Mouse (Mus musculus) lung, postnatal 0 days (tissue): Measurements from ENCODE around the gene Gm13278. TPM values are rescaled to one million over a fixed set of nuclear protein-coding genes. Genes with fewer than 3 reads are reported as not detected.
"Not testable (repeated sequence)": the region's sequence is repeated elsewhere in the genome, so short reads cannot be mapped to it uniquely, and the experiment has no call there.

Experiments used
- ATAC-seq: fragments of 200-750 bp; cut with Nextera tagmentation; 2 replicates; pipeline ENCODE4 v1.8.0; 2017; ENCODE audit warnings: moderate library complexity
- DNase-seq: peaks from one replicate; pipeline ENCODE4 v3.0.0-alpha.2; 2016; ENCODE audit warnings: low spot score
- H3K27ac ChIP-seq: fragments of 300-500 bp; sonication (generic); 2 replicates; pipeline ENCODE4 v1.5.1; 2014; ENCODE audit warnings: antibody characterized with exemption, mild to moderate bottlenecking, low read length, mixed read lengths
- H3K27me3 ChIP-seq: fragments of 300-500 bp; sonication (generic); replicated peaks from 2 replicates; pipeline ENCODE4 v1.6.1; 2014; ENCODE audit warnings: low read length, mixed read lengths; ENCODE audit not compliant: insufficient read depth
- H3K36me3 ChIP-seq: fragments of 300-500 bp; sonication (generic); 2 replicates; pipeline ENCODE4 v1.6.1; 2014; ENCODE audit warnings: low read length, mixed read lengths; ENCODE audit not compliant: insufficient read depth
- H3K4me1 ChIP-seq: fragments of 300-500 bp; sonication (generic); 2 replicates; pipeline ENCODE4 v1.6.1; 2014; ENCODE audit warnings: antibody characterized with exemption, low read depth, low read length, mixed read lengths; ENCODE audit not compliant: insufficient read depth
- H3K4me2 ChIP-seq: fragments of 300-500 bp; sonication (generic); replicated peaks from 2 replicates; pipeline ENCODE4 v1.6.1; 2014; ENCODE audit warnings: low read depth, mild to moderate bottlenecking, low read length, moderate library complexity, mixed read lengths
- H3K4me3 ChIP-seq: fragments of 300-500 bp; sonication (generic); 2 replicates; pipeline ENCODE4 v1.5.1; 2014; ENCODE audit warnings: low read depth, low read length
- H3K9ac ChIP-seq: fragments of 300-500 bp; sonication (generic); replicated peaks from 2 replicates; pipeline ENCODE4 v1.6.1; 2014; ENCODE audit warnings: low read depth, mild to moderate bottlenecking
- H3K9me3 ChIP-seq: fragments of 300-500 bp; sonication (generic); 2 replicates; pipeline ENCODE4 v1.6.1; 2016; ENCODE audit warnings: low read length, mixed read lengths
- CTCF ChIP-seq: IDR thresholded peaks from 2 replicates; pipeline ENCODE4 v1.5.1; 2016; ENCODE audit warnings: antibody characterized with exemption, mild to moderate bottlenecking
- WGBS: fragments of 180-500 bp; shearing (Covaris S2); extraction: QIAGEN DNeasy Blood & Tissue Kit; methylation state at CpG from one replicate; pipeline ENCODE4 v1.1.7; 2014; 5-methylcytosine and 5-hydroxymethylcytosine counted together
- polyA plus RNA-seq: library from polyadenylated mRNA; unstranded; fragments of >200 nt; fragmentation: Nextera tagmentation; extraction: Ambion mirVana; gene quantifications from 2 replicates; pipeline ENCODE4 v1.2.1, GENCODE M21; 2015

Gene Gm13278
- polyA plus RNA-seq, 1 experiment from 2014 or later, result not detected

DNA sequence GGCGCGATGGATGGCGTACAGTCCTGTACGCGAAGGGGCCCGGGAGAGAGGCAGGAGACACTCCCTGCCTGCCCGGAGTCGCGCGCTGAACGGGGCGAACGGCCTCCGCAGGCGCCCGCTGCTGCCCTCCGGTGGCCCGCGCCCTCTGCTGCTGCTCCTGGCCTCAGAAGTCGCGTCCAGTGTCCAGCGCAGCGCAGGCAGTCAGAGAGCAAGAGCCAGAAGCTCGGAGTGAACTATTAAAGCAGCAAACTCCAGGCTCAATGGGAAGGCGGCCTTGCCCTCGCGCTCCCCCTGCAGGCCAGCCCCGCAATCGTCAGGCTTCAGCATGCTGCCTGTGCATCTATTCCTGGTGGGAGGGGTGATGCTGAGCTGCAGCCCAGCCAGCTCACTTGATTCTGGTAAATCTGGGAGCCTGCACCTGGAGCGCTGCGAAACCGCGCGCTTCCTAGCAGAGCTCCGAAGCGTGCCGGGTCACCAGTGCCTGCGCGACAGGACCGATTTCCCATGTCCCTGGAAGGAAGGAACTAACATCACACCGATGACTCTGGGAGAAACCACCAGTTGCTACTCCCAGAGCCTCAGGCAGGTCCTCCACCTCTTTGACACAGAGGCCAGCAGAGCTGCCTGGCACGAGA lies 27.8 kb upstream of the Gm13278 start:
- H3K27me3 ChIP-seq, H3K36me3 ChIP-seq, H3K27ac ChIP-seq, H3K9ac ChIP-seq, H3K9me3 ChIP-seq, H3K4me1 ChIP-seq: not testable (repeated sequence)
- WGBS, result 5% methylated on average over 21 of the region's 42 CpGs
- 0 out of 2 replicates have a peak overlapping the region, but pooled peaks have one; percentile 17 for H3K4me2 ChIP-seq
- peak; percentile 70 for TF ChIP-seq CTCF
- DNase-seq, result peak; percentile 92
- ATAC-seq, result peak; percentile 47; the same call in 1 of the 2 replicates
- peak overlapping the region; percentile 8; the same call in 1 of the 2 replicates for H3K4me3 ChIP-seq

GRCm38 (mm10) chr4:88773534-88773933 lies 17.8 kb upstream of the Gm13278 start, which contains the start of gene Gm13290:
Gene Gm13290 (plus strand): TSS chr4:88773834.
- not testable (repeated sequence) for H3K4me2 ChIP-seq, H3K9ac ChIP-seq, H3K27ac ChIP-seq, H3K36me3 ChIP-seq, DNase-seq, H3K4me3 ChIP-seq, H3K9me3 ChIP-seq, H3K4me1 ChIP-seq, ATAC-seq, H3K27me3 ChIP-seq
- WGBS, result no CpG with 5 or more reads among the region's 32 CpGs

- not testable (repeated sequence) for H3K4me1 ChIP-seq, ATAC-seq
- WGBS, result no CpG with 5 or more reads among the region's 29 CpGs
These were observed 14.7 kb upstream of the Gm13278 start, which contains the start of gene Gm13289 for GRCm38 (mm10) chr4:88776622-88777021. Gene Gm13289 (plus strand): TSS chr4:88776922.

DNA sequence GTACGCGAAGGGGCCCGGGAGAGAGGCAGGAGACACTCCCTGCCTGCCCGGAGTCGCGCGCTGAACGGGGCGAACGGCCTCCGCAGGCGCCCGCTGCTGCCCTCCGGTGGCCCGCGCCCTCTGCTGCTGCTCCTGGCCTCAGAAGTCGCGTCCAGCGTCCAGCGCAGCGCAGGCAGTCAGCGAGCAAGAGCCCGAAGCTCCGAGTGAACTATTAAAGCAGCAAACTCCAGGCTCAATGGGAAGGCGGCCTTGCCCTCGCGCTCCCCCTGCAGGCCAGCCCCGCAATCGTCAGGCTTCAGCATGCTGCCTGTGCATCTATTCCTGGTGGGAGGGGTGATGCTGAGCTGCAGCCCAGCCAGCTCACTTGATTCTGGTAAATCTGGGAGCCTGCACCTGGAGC lies 11.8 kb upstream of the Gm13278 start, which contains the start of gene Gm13272:
Gene Gm13272 (plus strand): TSS at position 301 of the 400 bp plus-strand sequence.
- DNase-seq, result not testable (repeated sequence)

More at GRCm38 (mm10) chr4:88776622-88777021, 14.7 kb upstream of the Gm13278 start, which contains the start of gene Gm13289:
- not testable (repeated sequence) for H3K9ac ChIP-seq, H3K36me3 ChIP-seq, H3K4me2 ChIP-seq, H3K4me3 ChIP-seq, H3K9me3 ChIP-seq, DNase-seq, H3K27me3 ChIP-seq, H3K27ac ChIP-seq

GRCm38 (mm10) chr4:88780320-88780719 lies 11.0 kb upstream of the Gm13278 start:
- H3K4me1 ChIP-seq, ATAC-seq, H3K4me3 ChIP-seq, DNase-seq, H3K9ac ChIP-seq, H3K9me3 ChIP-seq, H3K4me2 ChIP-seq, H3K27me3 ChIP-seq, H3K36me3 ChIP-seq, H3K27ac ChIP-seq: not testable (repeated sequence)
- WGBS, result 50% methylated on average over 15 of the region's 18 CpGs

More for the DNA sequence above, 11.8 kb upstream of the Gm13278 start, which contains the start of gene Gm13272:
- H3K4me3 ChIP-seq, H3K9ac ChIP-seq, ATAC-seq, H3K4me2 ChIP-seq, H3K27ac ChIP-seq, H3K9me3 ChIP-seq, H3K4me1 ChIP-seq, H3K36me3 ChIP-seq, H3K27me3 ChIP-seq: not testable (repeated sequence)
- WGBS, result no CpG with 5 or more reads among the region's 29 CpGs

DNA sequence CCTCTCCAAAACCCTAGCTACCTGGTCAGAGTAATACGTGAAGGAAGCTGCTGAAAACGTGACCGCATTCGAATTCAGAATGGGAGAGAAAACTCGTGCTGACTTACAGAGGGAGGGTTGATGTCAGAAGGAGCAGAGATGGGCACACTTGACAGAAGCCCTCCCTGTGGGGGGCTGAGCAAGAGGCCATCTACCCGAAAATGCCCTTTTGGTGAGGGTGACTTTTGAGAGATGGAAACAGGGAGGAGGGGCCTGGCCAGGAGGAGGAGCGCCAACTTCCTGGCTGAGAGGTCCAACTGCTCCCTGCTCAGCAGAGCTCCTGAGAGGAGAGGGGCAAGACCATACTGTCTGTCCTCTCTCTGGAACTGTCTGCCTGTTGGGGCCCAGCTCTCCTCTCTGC lies 9.5 kb upstream of the Gm13278 start, which contains the start of gene Ifnz:
Gene Ifnz (plus strand): TSS at position 301 of the 400 bp plus-strand sequence.
- not testable (repeated sequence) for H3K9ac ChIP-seq, DNase-seq, H3K9me3 ChIP-seq, H3K36me3 ChIP-seq, H3K4me3 ChIP-seq, ATAC-seq, H3K4me1 ChIP-seq, H3K27me3 ChIP-seq, H3K27ac ChIP-seq
- WGBS, result 14% methylated on average over 3 of the region's 7 CpGs
- H3K4me2 ChIP-seq, result 0 out of 2 replicates have a peak within 1 kb of the TSS, but pooled peaks have one; percentile 28

GRCm38 (mm10) chr4:88782335-88782734 lies 9.0 kb upstream of the Gm13278 start:
- not testable (repeated sequence) for H3K9ac ChIP-seq, H3K27me3 ChIP-seq, H3K4me1 ChIP-seq, DNase-seq, H3K27ac ChIP-seq, H3K9me3 ChIP-seq, H3K4me3 ChIP-seq, H3K36me3 ChIP-seq, ATAC-seq
- WGBS, result 2% methylated on average over 10 of the region's 31 CpGs
- TF ChIP-seq CTCF, result peak; percentile 26; the same call in 1 of the 2 replicates
- H3K4me2 ChIP-seq, result 0 out of 2 replicates have a peak overlapping the region, but pooled peaks have one; percentile 28

DNA sequence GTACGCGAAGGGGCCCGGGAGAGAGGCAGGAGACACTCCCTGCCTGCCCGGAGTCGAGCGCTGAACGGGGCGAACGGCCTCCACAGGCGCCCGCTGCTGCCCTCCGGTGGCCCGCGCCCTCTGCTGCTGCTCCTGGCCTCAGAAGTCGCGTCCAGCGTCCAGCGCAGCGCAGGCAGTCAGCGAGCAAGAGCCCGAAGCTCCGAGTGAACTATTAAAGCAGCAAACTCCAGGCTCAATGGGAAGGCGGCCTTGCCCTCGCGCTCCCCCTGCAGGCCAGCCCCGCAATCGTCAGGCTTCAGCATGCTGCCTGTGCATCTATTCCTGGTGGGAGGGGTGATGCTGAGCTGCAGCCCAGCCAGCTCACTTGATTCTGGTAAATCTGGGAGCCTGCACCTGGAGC lies 5.9 kb upstream of the Gm13278 start, which contains the start of gene Gm13276:
Gene Gm13276 (plus strand): TSS at position 301 of the 400 bp plus-strand sequence.
- H3K4me3 ChIP-seq, H3K27ac ChIP-seq, ATAC-seq, H3K4me2 ChIP-seq, H3K36me3 ChIP-seq, H3K4me1 ChIP-seq, H3K9me3 ChIP-seq, H3K9ac ChIP-seq, H3K27me3 ChIP-seq, DNase-seq: not testable (repeated sequence)
- WGBS, result no CpG with 5 or more reads among the region's 27 CpGs
